Mouse (Mus musculus) heart, embryonic 13.5 days (tissue): ENCODE measurements around the gene Tstd3. TPM values are rescaled to one million over a fixed set of nuclear protein-coding genes. Genes with fewer than 3 reads are reported as not detected.
A peak's percentile ranks its signal among the peaks of the same experiment; 100 is the strongest.
"Not testable (repeated sequence)": the region's sequence is repeated elsewhere in the genome, so short reads cannot be mapped to it uniquely, and the experiment has no call there.

Experiments used
- ATAC-seq: fragments of 200-750 bp; cut with Nextera tagmentation; 2 replicates; pipeline ENCODE4 v1.8.0; 2017; ENCODE audit warnings: moderate TSS enrichment; ENCODE audit not compliant: insufficient number of reproducible peaks, low FRiP score, low TSS enrichment; ENCODE audit errors: extremely low read depth
- H3K27ac ChIP-seq: fragments of 300-500 bp; sonication (generic); replicated peaks from 2 replicates; pipeline ENCODE4 v1.5.1; 2015; ENCODE audit warnings: moderate library complexity, mild to moderate bottlenecking, inconsistent platforms
- H3K27me3 ChIP-seq: fragments of 300-500 bp; sonication (generic); replicated peaks from 2 replicates; pipeline ENCODE4 v1.6.1; 2015; ENCODE audit warnings: mild to moderate bottlenecking, inconsistent platforms
- H3K36me3 ChIP-seq: fragments of 300-500 bp; sonication (generic); 2 replicates; pipeline ENCODE4 v1.6.1; 2015; ENCODE audit warnings: mild to moderate bottlenecking, inconsistent platforms
- H3K4me1 ChIP-seq: fragments of 300-500 bp; sonication (generic); 2 replicates; pipeline ENCODE4 v1.6.1; 2015; ENCODE audit warnings: inconsistent platforms
- H3K4me2 ChIP-seq: fragments of 300-500 bp; sonication (generic); 2 replicates; pipeline ENCODE4 v1.6.1; 2015; ENCODE audit warnings: inconsistent platforms, mild to moderate bottlenecking, moderate library complexity
- H3K4me3 ChIP-seq: fragments of 300-500 bp; sonication (generic); 2 replicates; pipeline ENCODE4 v1.5.1; 2015; ENCODE audit warnings: moderate library complexity, mild to moderate bottlenecking, inconsistent platforms
- H3K9ac ChIP-seq: fragments of 300-500 bp; sonication (generic); 2 replicates; pipeline ENCODE4 v1.6.1; 2015; ENCODE audit warnings: inconsistent platforms, mild to moderate bottlenecking, moderate library complexity
- H3K9me3 ChIP-seq: fragments of 300-500 bp; sonication (generic); 2 replicates; pipeline ENCODE4 v1.6.1; 2016; ENCODE audit warnings: inconsistent platforms
- WGBS: fragments of 180-500 bp; shearing (Covaris S2); methylation state at CpG from one replicate; pipeline ENCODE4 v1.1.7; 2015; ENCODE audit warnings: mixed read lengths; 5-methylcytosine and 5-hydroxymethylcytosine counted together
- polyA plus RNA-seq: library from polyadenylated mRNA; unstranded; fragments of >200 nt; fragmentation: Nextera tagmentation; extraction: Ambion mirVana; gene quantifications from 2 replicates; pipeline ENCODE4 v1.2.1, GENCODE M21; 2015

Tstd3 gene
- polyA plus RNA-seq, 1 experiment from 2014 or later, result 15.2 TPM

- ATAC-seq, result no peak
- peaks cover 12% of the 10 kb centered on the region for H3K4me1 ChIP-seq
- H3K36me3 ChIP-seq, result peaks cover 20% of the 10 kb centered on the region
- H3K27me3 ChIP-seq, result no peaks in the 10 kb centered on the region
- no peak overlapping the region for H3K27ac ChIP-seq
- H3K4me2 ChIP-seq, result peak overlapping the region; percentile 82
- H3K9ac ChIP-seq, result peak overlapping the region; percentile 86
- no peaks in the 10 kb centered on the region for H3K9me3 ChIP-seq
- peak overlapping the region; percentile 86 for H3K4me3 ChIP-seq
- WGBS, result 9% methylated on average over 9 of the region's 9 CpGs
Measured at GRCm38 (mm10) chr4:21776946-21777265, 9.9 kb upstream of the Tstd3 start.

DNA sequence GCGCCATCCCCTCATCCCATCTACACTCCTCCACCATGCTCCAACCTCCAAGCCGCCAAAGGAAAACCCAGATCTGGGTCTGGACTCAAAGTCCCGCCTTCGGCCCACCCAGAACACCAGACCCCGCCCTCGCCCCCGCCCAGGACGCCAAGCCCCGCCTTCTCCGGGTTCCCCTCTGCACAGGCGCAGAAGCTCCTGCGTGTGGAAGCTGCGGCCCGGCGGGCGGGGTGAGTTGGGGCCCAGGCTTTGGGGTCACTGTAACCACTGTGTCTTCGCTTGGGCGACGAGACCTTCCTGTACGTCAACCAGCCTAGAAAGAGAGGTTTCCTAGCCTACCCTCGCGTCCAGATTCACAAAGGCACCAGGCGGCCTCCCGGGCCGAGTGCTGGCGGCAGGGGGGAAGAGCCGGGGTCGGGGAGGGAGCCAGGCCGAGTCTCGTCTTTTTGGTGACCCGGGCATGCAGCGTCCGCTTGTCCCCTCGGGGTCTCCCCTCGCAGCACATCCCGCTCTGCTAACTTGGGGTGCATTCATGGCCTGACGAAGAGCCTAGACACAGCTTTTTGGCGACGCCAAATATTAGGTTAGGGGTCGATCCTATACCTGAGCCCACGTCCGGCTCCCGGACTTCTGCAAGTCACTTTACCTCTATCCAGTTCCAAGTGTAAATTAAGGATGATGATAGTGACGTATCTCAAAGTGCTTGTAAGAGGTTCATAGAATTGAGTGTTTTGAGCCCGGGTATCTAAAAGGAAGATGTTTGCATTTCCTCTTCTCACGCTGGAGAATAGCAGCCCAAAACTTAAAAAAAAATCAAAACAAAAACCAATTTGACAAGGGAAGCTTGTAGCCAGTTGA lies 9.3 kb upstream of the Tstd3 start:
- Histone ChIP-seq H3K27ac (peak overlapping the region; percentile 62; the same call in 1 of the 2 replicates), H3K9ac (peak overlapping the region; percentile 86), H3K27me3 (no peaks in the 10 kb centered on the region), H3K4me2 (peak overlapping the region; percentile 82), H3K9me3 (no peaks in the 10 kb centered on the region), H3K36me3 (peaks cover 14% of the 10 kb centered on the region), H3K4me3 (peak overlapping the region; percentile 86), H3K4me1 (peaks cover 12% of the 10 kb centered on the region)
- under 1% methylated on average over 46 of the region's 46 CpGs for WGBS
- ATAC-seq, result peak; percentile 94

GRCm38 (mm10) chr4:21772306-21772705 lies 5.3 kb upstream of the Tstd3 start:
- peaks cover 7% of the 10 kb centered on the region for H3K4me1 ChIP-seq
- no peaks in the 10 kb centered on the region for H3K9me3 ChIP-seq
- H3K36me3 ChIP-seq, result no peaks in the 10 kb centered on the region
- H3K4me3 ChIP-seq, result no peak overlapping the region
- no peak for ATAC-seq
- 98% methylated on average over 1 of the region's 1 CpGs for WGBS
- H3K4me2 ChIP-seq, result no peak overlapping the region
- H3K27me3 ChIP-seq, result no peaks in the 10 kb centered on the region
- H3K27ac ChIP-seq, result no peak overlapping the region
- no peak overlapping the region for H3K9ac ChIP-seq

DNA sequence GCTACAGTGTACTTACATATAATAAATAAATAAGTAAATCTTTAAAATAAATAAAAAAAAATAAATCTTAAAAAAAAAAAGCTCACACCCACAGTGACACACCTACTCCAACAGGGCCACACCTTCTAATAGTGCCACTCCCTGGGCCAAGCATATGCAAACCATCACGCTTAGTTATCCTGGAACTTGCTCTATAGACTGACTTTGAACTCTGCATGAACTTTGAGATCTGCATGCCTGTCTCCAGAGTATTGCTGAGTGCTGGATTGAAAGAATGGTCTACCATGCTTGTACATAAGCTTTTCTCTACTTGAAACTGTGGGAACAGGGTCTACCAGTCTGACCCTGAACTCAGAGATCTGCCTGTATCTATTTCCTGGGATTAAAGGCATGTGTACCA lies 4.1 kb upstream of the Tstd3 start:
- H3K27ac ChIP-seq, result no peak overlapping the region
- no peak overlapping the region for H3K4me2 ChIP-seq
- H3K36me3 ChIP-seq, result no peaks in the 10 kb centered on the region
- no peak overlapping the region for H3K4me3 ChIP-seq
- H3K27me3 ChIP-seq, result no peaks in the 10 kb centered on the region
- WGBS, result 70% methylated on average over 1 of the region's 1 CpGs
- ATAC-seq, result no peak
- no peaks in the 10 kb centered on the region for H3K9me3 ChIP-seq
- H3K4me1 ChIP-seq, result peaks cover 4% of the 10 kb centered on the region; the same call in 1 of the 2 replicates
- no peak overlapping the region for H3K9ac ChIP-seq

GRCm38 (mm10) chr4:21766171-21766862 lies 695 bp downstream of the Tstd3 start:
- no peaks in the 10 kb centered on the region for H3K27me3 ChIP-seq
- ATAC-seq, result no peak; the same call in 1 of the 2 replicates
- no peaks in the 10 kb centered on the region for H3K9me3 ChIP-seq
- H3K9ac ChIP-seq, result peak overlapping the region; percentile 85
- H3K4me1 ChIP-seq, result peaks cover 5% of the 10 kb centered on the region
- no peaks in the 10 kb centered on the region for H3K36me3 ChIP-seq
- 23% methylated on average over 14 of the region's 14 CpGs for WGBS
- peak overlapping the region; percentile 84 for H3K4me2 ChIP-seq
- peak overlapping the region; percentile 26; the same call in 1 of the 2 replicates for H3K27ac ChIP-seq
- H3K4me3 ChIP-seq, result peak overlapping the region; percentile 85

DNA sequence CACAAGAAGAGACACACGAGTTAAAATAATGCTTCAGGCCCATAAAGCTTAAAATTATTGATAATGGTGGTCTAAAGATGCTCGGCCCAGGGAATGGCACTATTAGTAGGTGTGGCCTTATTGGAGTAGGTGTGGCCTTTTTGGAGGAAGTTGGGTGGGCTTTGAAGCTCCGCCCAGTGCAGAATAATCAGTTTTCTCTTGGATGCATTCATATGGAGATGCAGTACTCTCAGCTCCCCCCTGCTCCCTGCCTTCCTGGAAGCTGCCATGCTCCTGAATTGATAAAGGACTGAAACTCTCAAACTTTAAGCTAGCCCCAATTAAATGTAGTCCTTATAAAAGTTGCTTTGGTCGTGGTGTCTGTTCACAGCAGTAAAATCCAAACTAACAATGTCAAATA lies 3.2 kb downstream of the Tstd3 start:
- H3K27me3 ChIP-seq, result no peaks in the 10 kb centered on the region
- H3K27ac ChIP-seq, result no peak overlapping the region
- no peak overlapping the region for H3K4me2 ChIP-seq
- H3K4me1 ChIP-seq, result peaks cover 5% of the 10 kb centered on the region
- H3K4me3 ChIP-seq, result no peak overlapping the region
- peaks cover 8% of the 10 kb centered on the region for H3K36me3 ChIP-seq
- no peak for ATAC-seq
- WGBS, result 71% methylated on average over 4 of the region's 4 CpGs
- no peaks in the 10 kb centered on the region for H3K9me3 ChIP-seq
- H3K9ac ChIP-seq, result no peak overlapping the region

DNA sequence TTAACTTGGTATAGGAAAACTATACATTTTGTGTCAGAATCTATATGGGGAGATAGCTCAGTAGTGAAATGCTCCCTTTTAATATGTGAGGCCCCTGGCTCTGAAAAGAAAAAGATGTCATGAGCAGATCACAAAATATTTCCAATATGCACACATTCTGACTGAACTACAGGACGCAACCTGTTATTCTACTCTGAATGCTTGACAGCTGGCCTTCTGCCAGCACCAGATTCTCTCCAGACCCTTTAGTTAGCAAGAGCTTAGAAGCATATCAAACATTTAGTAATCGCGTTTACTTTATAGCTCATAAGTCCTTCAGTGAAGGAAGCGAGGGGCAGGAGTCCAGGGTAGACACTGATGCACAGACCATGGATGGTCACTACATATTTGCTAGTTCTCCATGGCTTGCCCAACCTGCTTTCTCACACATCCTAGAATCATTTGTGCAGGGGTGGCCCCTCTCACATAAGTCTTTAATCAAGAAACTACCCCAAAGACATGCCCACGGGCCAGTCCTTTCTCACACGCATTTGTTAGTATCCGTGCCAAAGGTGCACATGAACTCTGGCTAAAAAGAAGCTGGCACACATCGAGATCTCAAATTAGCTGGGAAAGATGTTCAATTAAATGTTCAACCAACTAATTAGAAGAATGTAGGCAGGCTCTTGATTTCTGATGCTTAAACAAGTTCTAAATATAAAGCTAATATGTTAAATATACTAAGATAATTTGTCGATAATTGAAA lies 5.4 kb downstream of the Tstd3 start:
- ATAC-seq, result no peak
- WGBS, result 72% methylated on average over 9 of the region's 9 CpGs
- Histone ChIP-seq H3K4me1 (peaks cover 5% of the 10 kb centered on the region), H3K27ac (no peak overlapping the region), H3K4me3 (no peak overlapping the region), H3K27me3 (no peaks in the 10 kb centered on the region), H3K9ac (no peak overlapping the region), H3K9me3 (no peaks in the 10 kb centered on the region), H3K4me2 (no peak overlapping the region), H3K36me3 (peaks cover 24% of the 10 kb centered on the region)

GRCm38 (mm10) chr4:21758860-21759259 lies 8.2 kb downstream of the Tstd3 start:
- Histone ChIP-seq H3K4me1 (peaks cover 5% of the 10 kb centered on the region), H3K27me3 (no peaks in the 10 kb centered on the region), H3K4me2 (no peak overlapping the region), H3K27ac (no peak overlapping the region), H3K9me3 (no peaks in the 10 kb centered on the region), H3K36me3 (peaks cover 24% of the 10 kb centered on the region), H3K4me3 (no peak overlapping the region), H3K9ac (no peak overlapping the region)
- ATAC-seq, result no peak
- 51% methylated on average over 1 of the region's 1 CpGs for WGBS

DNA sequence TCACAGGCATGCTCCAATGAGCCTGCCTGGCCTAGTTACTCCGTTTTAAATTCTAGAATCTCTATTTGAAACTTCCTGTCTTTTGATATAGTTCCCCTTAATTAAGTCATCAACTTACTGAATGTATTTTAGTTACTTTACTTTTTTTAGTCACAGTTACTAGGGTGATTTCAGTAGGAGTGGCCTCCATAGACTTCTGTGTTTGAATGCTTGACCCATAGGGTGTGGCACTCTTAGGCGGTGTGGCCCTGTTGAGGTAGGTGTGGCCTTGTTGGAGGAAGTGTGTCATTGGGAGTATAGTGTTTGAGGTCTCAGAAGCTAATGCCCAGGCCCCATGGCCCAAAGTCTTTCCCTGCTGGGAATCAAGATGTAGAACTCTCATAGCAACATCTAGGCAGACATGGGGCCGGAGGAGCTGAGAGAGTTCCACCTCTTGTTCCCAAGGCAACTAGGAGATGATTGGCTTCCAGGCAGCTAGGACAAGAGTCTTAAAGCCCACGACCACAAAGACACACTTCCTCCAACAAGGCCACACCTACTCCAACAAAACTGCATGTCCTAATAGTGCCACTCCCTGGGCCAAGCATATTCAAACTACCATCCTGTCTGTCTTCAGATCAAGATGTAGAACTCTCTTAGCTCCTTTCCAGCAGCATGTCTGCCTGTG lies 11.8 kb downstream of the Tstd3 start:
- Histone ChIP-seq H3K9me3 (no peaks in the 10 kb centered on the region), H3K36me3 (peaks cover 37% of the 10 kb centered on the region), H3K4me3 (no peak overlapping the region), H3K4me1 (no peaks in the 10 kb centered on the region), H3K9ac (no peak overlapping the region), H3K27ac (no peak overlapping the region), H3K4me2 (no peak overlapping the region), H3K27me3 (no peaks in the 10 kb centered on the region)
- no peak for ATAC-seq
- WGBS, result 64% methylated on average over 4 of the region's 4 CpGs

DNA sequence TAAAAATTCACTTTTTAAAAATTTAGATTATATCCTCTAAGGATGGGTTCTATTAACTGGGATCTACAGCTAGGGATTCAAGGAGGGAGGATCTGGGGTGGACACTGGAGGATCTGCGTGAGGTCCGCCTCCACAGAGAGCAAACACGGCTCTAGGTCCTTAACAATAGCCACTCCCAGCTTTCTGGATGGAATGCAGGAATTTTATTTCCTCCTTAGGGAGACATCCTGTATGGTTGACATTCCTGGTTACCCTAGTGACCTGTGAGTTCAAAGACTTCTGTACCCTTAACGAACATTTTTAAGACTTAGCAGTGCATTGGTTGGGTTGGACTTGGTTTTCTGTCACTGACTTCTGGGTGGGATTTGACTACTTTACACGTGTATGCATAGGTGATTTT lies 21.3 kb downstream of the Tstd3 start:
- H3K4me2 ChIP-seq, result no peak overlapping the region
- no peak for ATAC-seq
- 72% methylated on average over 5 of the region's 5 CpGs for WGBS
- no peak overlapping the region for H3K9ac ChIP-seq
- no peak overlapping the region for H3K27ac ChIP-seq
- no peaks in the 10 kb centered on the region for H3K9me3 ChIP-seq
- H3K27me3 ChIP-seq, result no peaks in the 10 kb centered on the region
- peaks cover 38% of the 10 kb centered on the region for H3K36me3 ChIP-seq
- no peak overlapping the region for H3K4me3 ChIP-seq
- H3K4me1 ChIP-seq, result no peaks in the 10 kb centered on the region

DNA sequence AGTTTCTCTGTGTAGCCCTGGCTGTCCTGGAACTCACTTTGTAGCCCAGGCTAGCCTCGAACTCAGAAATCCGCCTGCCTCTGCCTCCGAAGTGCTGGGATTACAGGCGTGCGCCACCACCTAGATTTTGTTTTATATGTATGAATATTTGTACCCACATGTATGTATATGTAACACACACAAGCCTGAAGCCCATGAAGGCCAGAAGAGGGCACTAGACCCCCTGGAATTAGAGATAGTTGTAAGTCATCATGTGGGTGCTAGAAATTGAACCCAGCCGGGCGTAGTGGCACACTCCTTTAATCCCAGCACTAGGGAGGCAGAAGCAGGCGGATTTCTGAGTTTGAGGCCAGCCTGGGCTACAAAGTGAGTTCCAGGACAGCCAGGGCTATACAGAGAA lies 22.9 kb downstream of the Tstd3 start:
- H3K27ac ChIP-seq, H3K9ac ChIP-seq, H3K27me3 ChIP-seq, H3K4me3 ChIP-seq, H3K9me3 ChIP-seq, H3K4me2 ChIP-seq, H3K4me1 ChIP-seq, ATAC-seq: not testable (repeated sequence)
- peaks cover 38% of the 10 kb centered on the region for H3K36me3 ChIP-seq
- 91% methylated on average over 8 of the region's 8 CpGs for WGBS
